ENCODE assay signal across 9 mouse cellular contexts in the genomic region with DNA sequence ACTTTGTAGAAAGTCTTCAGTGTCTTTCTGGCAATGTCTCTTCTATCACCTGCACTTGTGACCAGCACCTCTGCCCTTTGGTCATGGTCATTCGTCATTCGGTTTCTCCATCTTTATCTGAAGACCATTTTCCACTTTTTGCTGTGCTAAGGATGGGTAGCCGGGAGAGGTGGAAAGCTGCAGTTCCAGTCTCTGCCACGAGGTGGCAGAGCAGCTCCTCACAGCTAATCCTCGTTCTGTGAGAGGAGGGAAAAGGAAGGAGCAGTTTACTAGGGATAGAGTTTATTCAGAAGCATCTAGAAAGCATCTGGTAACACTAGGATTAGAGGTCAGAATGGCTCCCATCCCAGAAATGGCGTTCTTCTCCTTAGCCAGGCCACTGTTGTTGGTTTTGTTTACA. TPM values are rescaled to one million over a fixed set of nuclear protein-coding genes. Genes with fewer than 3 reads are reported as not detected.
DNase-seq lines count a peak whose midpoint lies in the region; ATAC-seq and TF ChIP-seq lines count a peak whose summit lies in the region.
"Had no signal": no experiment of that assay in that cellular context is flagged by ENCODE, and none has a peak within 500 bp of the region (broad histone marks: within the 10 kb centered on the region; RNA-seq: fewer than 3 reads in every experiment).

No protein-coding gene starts in this region.

- 0 out of 2 replicates have a peak, but pooled peaks cover 2% of the 10 kb centered on the region for H3K9me3 ChIP-seq in kidney, embryonic 16.5 days (ENCODE audit: low read length)
- no peaks in the 10 kb centered on the region for H3K9me3 ChIP-seq in forebrain, embryonic 13.5 days (replicated peaks)
- H3K9me3 ChIP-seq in hindbrain, embryonic 15.5 days, result no peaks in the 10 kb centered on the region
- no peaks in the 10 kb centered on the region for H3K9me3 ChIP-seq in midbrain, embryonic 16.5 days (replicated peaks; ENCODE audit: control insufficient read depth, low read length, poor library complexity, severe bottlenecking)
- H3K9me3 ChIP-seq: neural tube, embryonic 12.5 days had no signal

- no peaks in the 10 kb centered on the region for H3K27me3 ChIP-seq in kidney, adult 2 months (replicated peaks; ENCODE audit: control insufficient read depth, insufficient read depth, low read length)
- H3K27me3 ChIP-seq in kidney, embryonic 16.5 days (ENCODE audit: insufficient read depth, low read length), result no peaks in the 10 kb centered on the region
- H3K27me3 ChIP-seq in forebrain, embryonic 13.5 days, result no peaks in the 10 kb centered on the region
- H3K27me3 ChIP-seq in hindbrain, embryonic 15.5 days, result no peaks in the 10 kb centered on the region
- no peaks in the 10 kb centered on the region for H3K27me3 ChIP-seq in midbrain, embryonic 16.5 days (ENCODE audit: control insufficient read depth, insufficient read depth, low read depth, low read length)
- H3K27me3 ChIP-seq: neural tube, embryonic 12.5 days had no signal

- no peaks in the 10 kb centered on the region for H3K36me3 ChIP-seq in kidney, adult 2 months (ENCODE audit: control insufficient read depth, insufficient read depth, low read length)
- peaks cover 32% of the 10 kb centered on the region for H3K36me3 ChIP-seq in kidney, embryonic 16.5 days (ENCODE audit: insufficient read depth, low read length)
- peaks cover 59% of the 10 kb centered on the region for H3K36me3 ChIP-seq in forebrain, embryonic 13.5 days (ENCODE audit: poor library complexity, severe bottlenecking)
- H3K36me3 ChIP-seq in hindbrain, embryonic 15.5 days, result peaks cover 15% of the 10 kb centered on the region
- H3K36me3 ChIP-seq in midbrain, embryonic 16.5 days (ENCODE audit: control insufficient read depth, insufficient read depth, low read length), result peaks cover 20% of the 10 kb centered on the region; the same call in 1 of the 2 replicates

- H3K4me1 ChIP-seq in kidney, adult 2 months (ENCODE audit: control insufficient read depth, insufficient read depth, low read length), result no peaks in the 10 kb centered on the region
- no peaks in the 10 kb centered on the region for H3K4me1 ChIP-seq in kidney, embryonic 16.5 days (ENCODE audit: insufficient read depth, low read length)
- no peaks in the 10 kb centered on the region for H3K4me1 ChIP-seq in forebrain, embryonic 13.5 days
- H3K4me1 ChIP-seq in hindbrain, embryonic 15.5 days (replicated peaks), result no peaks in the 10 kb centered on the region
- H3K4me1 ChIP-seq in midbrain, embryonic 16.5 days (ENCODE audit: control insufficient read depth, insufficient read depth, low read length), result no peaks in the 10 kb centered on the region
- H3K4me1 ChIP-seq: neural tube, embryonic 12.5 days had no signal

- DNase-seq in kidney, adult 2 months, result peak; percentile 79
- DNase-seq in left cerebral cortex, postnatal 25 days (ENCODE audit: low spot score in 2 of 2), result peak; percentile 80 to 82
- DNase-seq in spleen, postnatal 4 days (ENCODE audit: low spot score in 2 of 2), result peak; percentile 67 to 92

- H3K27ac ChIP-seq in kidney, adult 2 months (ENCODE audit: insufficient read depth, low read depth, low read length), result no peak overlapping the region
- no peak overlapping the region for H3K27ac ChIP-seq in kidney, embryonic 16.5 days (ENCODE audit: low read length)
- H3K27ac ChIP-seq in forebrain, embryonic 13.5 days, result no peak overlapping the region
- H3K27ac ChIP-seq in hindbrain, embryonic 15.5 days (replicated peaks), result no peak overlapping the region
- H3K27ac ChIP-seq in midbrain, embryonic 16.5 days (ENCODE audit: low read length), result no peak overlapping the region
- H3K27ac ChIP-seq: neural tube, embryonic 12.5 days had no signal

- TF ChIP-seq CTCF in kidney, adult 2 months (conservative IDR thresholded peaks at IDR 0.05; ENCODE audit: insufficient read depth, insufficient read length, low read depth, low read length), result peak; percentile 91

- H3K4me3 ChIP-seq in kidney, adult 2 months (ENCODE audit: insufficient read depth, low read depth, low read length), result no peak overlapping the region
- H3K4me3 ChIP-seq in kidney, embryonic 16.5 days (ENCODE audit: low read length), result no peak overlapping the region
- H3K4me3 ChIP-seq in forebrain, embryonic 13.5 days, result no peak overlapping the region
- H3K4me3 ChIP-seq in hindbrain, embryonic 15.5 days, result no peak overlapping the region
- H3K4me3 ChIP-seq in midbrain, embryonic 16.5 days (ENCODE audit: low read depth, low read length), result no peak overlapping the region
- H3K4me3 ChIP-seq: neural tube, embryonic 12.5 days had no signal

- intact Hi-C loops in left cerebral cortex, postnatal 25 days (cut with DNase I), result loop anchor here (5.0 kb wide), 1 partner anchor 279 kb away; no protein-coding TSS in a partner anchor

- H3K9ac ChIP-seq in kidney, embryonic 16.5 days (replicated peaks; ENCODE audit: low read length), result no peak overlapping the region
- H3K9ac ChIP-seq in forebrain, embryonic 13.5 days, result no peak overlapping the region
- no peak overlapping the region for H3K9ac ChIP-seq in hindbrain, embryonic 15.5 days
- H3K9ac ChIP-seq in midbrain, embryonic 16.5 days (ENCODE audit: low read depth, low read length), result no peak overlapping the region
- H3K9ac ChIP-seq: neural tube, embryonic 12.5 days had no signal

- ATAC-seq in kidney, embryonic 16.5 days (ENCODE audit: low FRiP score, low TSS enrichment), result no peak
- peak; percentile 42; the same call in 1 of the 2 replicates for ATAC-seq in cerebellum, adult (ENCODE audit: insufficient number of reproducible peaks, low FRiP score, low TSS enrichment)
- ATAC-seq in forebrain, embryonic 13.5 days, result 0 out of 2 replicates have a peak, but pooled peaks have one; percentile 50
- peak; percentile 60; the same call in 1 of the 2 replicates for ATAC-seq in hindbrain, embryonic 15.5 days (ENCODE audit: low FRiP score, low read depth)
- 0 out of 2 replicates have a peak, but pooled peaks have one; percentile 16 for ATAC-seq in midbrain, embryonic 16.5 days

- H3K4me2 ChIP-seq in kidney, embryonic 16.5 days (replicated peaks; ENCODE audit: low read depth, low read length), result no peak overlapping the region
- no peak overlapping the region for H3K4me2 ChIP-seq in forebrain, embryonic 13.5 days
- H3K4me2 ChIP-seq in hindbrain, embryonic 15.5 days, result no peak overlapping the region
- no peak overlapping the region for H3K4me2 ChIP-seq in midbrain, embryonic 16.5 days (ENCODE audit: low read length)
- H3K4me2 ChIP-seq: neural tube, embryonic 12.5 days had no signal

- TF ChIP-seq POLR2A in kidney, adult 2 months (IDR thresholded peaks at IDR 0.05; ENCODE audit: low read depth, low read length), result no peak

- WGBS in kidney, adult 2 months, result 13% methylated on average over 6 of the region's 6 CpGs
- 22% methylated on average over 6 of the region's 6 CpGs for WGBS in kidney, embryonic 16.5 days
- 26% methylated on average over 6 of the region's 6 CpGs for WGBS in forebrain, embryonic 13.5 days
- WGBS in hindbrain, embryonic 15.5 days, result 29% methylated on average over 6 of the region's 6 CpGs
- WGBS in midbrain, embryonic 16.5 days, result 23% methylated on average over 6 of the region's 6 CpGs

RNA-seq across cellular contexts. Expression of gene Rnf8, which starts 11.3 kb away (rescaled TPM):
- polyA plus RNA-seq in kidney, adult 2 months (2012; rRNA removed), result 27.1 and 31.3 TPM in 2 replicates
- 81.3 and 86.6 TPM in 2 replicates for polyA plus RNA-seq in kidney, embryonic 16.5 days (2015; fragmentation: Nextera tagmentation; extraction: Ambion mirVana)
- 104 and 108 TPM in 2 replicates for polyA plus RNA-seq in forebrain, embryonic 13.5 days (2015; fragmentation: Nextera tagmentation; extraction: Ambion mirVana)
- polyA plus RNA-seq in hindbrain, embryonic 15.5 days (2015; fragmentation: Nextera tagmentation; extraction: Ambion mirVana), result 80.6 and 85.2 TPM in 2 replicates
- total RNA-seq in left cerebral cortex, postnatal 25 days (2021), result 10 to 100 TPM; 59.1 to 70.2 TPM
- 75.3 and 83.6 TPM in 2 replicates for polyA plus RNA-seq in midbrain, embryonic 16.5 days (2015; fragmentation: Nextera tagmentation; extraction: Ambion mirVana)

RNA-seq across cellular contexts. Expression of gene Gm28043, which starts 11.4 kb away (rescaled TPM):
- polyA plus RNA-seq in kidney, adult 2 months (2012; rRNA removed), result 0.63 and 0.71 TPM in 2 replicates
- polyA plus RNA-seq in kidney, embryonic 16.5 days (2015; fragmentation: Nextera tagmentation; extraction: Ambion mirVana), result 2.5 TPM in 2 replicates
- 3.7 and 4.0 TPM in 2 replicates for polyA plus RNA-seq in forebrain, embryonic 13.5 days (2015; fragmentation: Nextera tagmentation; extraction: Ambion mirVana)
- 2.4 and 3.3 TPM in 2 replicates for polyA plus RNA-seq in hindbrain, embryonic 15.5 days (2015; fragmentation: Nextera tagmentation; extraction: Ambion mirVana)
- 1 to 10 TPM; 4.3 TPM for total RNA-seq in left cerebral cortex, postnatal 25 days (2021)
- 1.6 and 3.2 TPM in 2 replicates for polyA plus RNA-seq in midbrain, embryonic 16.5 days (2015; fragmentation: Nextera tagmentation; extraction: Ambion mirVana)

RNA-seq across cellular contexts. Expression of gene Tmem217, which starts 51.1 kb away (rescaled TPM):
- 1.3 and 1.7 TPM in 2 replicates for polyA plus RNA-seq in kidney, adult 2 months (2012; rRNA removed)
- polyA plus RNA-seq in kidney, embryonic 16.5 days (2015; fragmentation: Nextera tagmentation; extraction: Ambion mirVana), result 0.79 and 0.89 TPM in 2 replicates
- polyA plus RNA-seq in forebrain, embryonic 13.5 days (2015; fragmentation: Nextera tagmentation; extraction: Ambion mirVana), result 1.2 and 1.3 TPM in 2 replicates
- polyA plus RNA-seq in hindbrain, embryonic 15.5 days (2015; fragmentation: Nextera tagmentation; extraction: Ambion mirVana), result 1.2 and 1.3 TPM in 2 replicates
- total RNA-seq in left cerebral cortex, postnatal 25 days (2021), result not detected
- 0.89 and 1.3 TPM in 2 replicates for polyA plus RNA-seq in midbrain, embryonic 16.5 days (2015; fragmentation: Nextera tagmentation; extraction: Ambion mirVana)

RNA-seq across cellular contexts. Expression of gene Tbc1d22b, which starts 53.7 kb away (rescaled TPM):
- 30.0 and 34.5 TPM in 2 replicates for polyA plus RNA-seq in kidney, adult 2 months (2012; rRNA removed)
- polyA plus RNA-seq in kidney, embryonic 16.5 days (2015; fragmentation: Nextera tagmentation; extraction: Ambion mirVana), result 16.7 and 19.1 TPM in 2 replicates
- 17.7 and 20.1 TPM in 2 replicates for polyA plus RNA-seq in forebrain, embryonic 13.5 days (2015; fragmentation: Nextera tagmentation; extraction: Ambion mirVana)
- polyA plus RNA-seq in hindbrain, embryonic 15.5 days (2015; fragmentation: Nextera tagmentation; extraction: Ambion mirVana), result 26.3 and 32.6 TPM in 2 replicates
- 10 to 100 TPM; 42.3 to 43.2 TPM for total RNA-seq in left cerebral cortex, postnatal 25 days (2021)
- 29.5 and 32.2 TPM in 2 replicates for polyA plus RNA-seq in midbrain, embryonic 16.5 days (2015; fragmentation: Nextera tagmentation; extraction: Ambion mirVana)

RNA-seq across cellular contexts. Expression of gene Gm17657, which starts 53.8 kb away (rescaled TPM):
- polyA plus RNA-seq in kidney, adult 2 months (2012; rRNA removed), result not detected in 2 replicates
- not detected in 2 replicates for polyA plus RNA-seq in kidney, embryonic 16.5 days (2015; fragmentation: Nextera tagmentation; extraction: Ambion mirVana)
- polyA plus RNA-seq in forebrain, embryonic 13.5 days (2015; fragmentation: Nextera tagmentation; extraction: Ambion mirVana), result not detected in 2 replicates
- polyA plus RNA-seq in hindbrain, embryonic 15.5 days (2015; fragmentation: Nextera tagmentation; extraction: Ambion mirVana), result 0.17 TPM in 1 of 2 replicates, not detected in the other
- total RNA-seq in left cerebral cortex, postnatal 25 days (2021), result not detected
- not detected in 2 replicates for polyA plus RNA-seq in midbrain, embryonic 16.5 days (2015; fragmentation: Nextera tagmentation; extraction: Ambion mirVana)
- polyA plus RNA-seq: neural tube, embryonic 12.5 days had no signal
